Mouse (Mus musculus): Measurements from ENCODE around the gene Rps15. TPM values are rescaled to one million over a fixed set of nuclear protein-coding genes. Genes with fewer than 3 reads are reported as not detected.

Gene Rps15
- total and polyA plus RNA-seq, 3 experiments: 2,279 to 5,342 (median 2,739) TPM

DNA sequence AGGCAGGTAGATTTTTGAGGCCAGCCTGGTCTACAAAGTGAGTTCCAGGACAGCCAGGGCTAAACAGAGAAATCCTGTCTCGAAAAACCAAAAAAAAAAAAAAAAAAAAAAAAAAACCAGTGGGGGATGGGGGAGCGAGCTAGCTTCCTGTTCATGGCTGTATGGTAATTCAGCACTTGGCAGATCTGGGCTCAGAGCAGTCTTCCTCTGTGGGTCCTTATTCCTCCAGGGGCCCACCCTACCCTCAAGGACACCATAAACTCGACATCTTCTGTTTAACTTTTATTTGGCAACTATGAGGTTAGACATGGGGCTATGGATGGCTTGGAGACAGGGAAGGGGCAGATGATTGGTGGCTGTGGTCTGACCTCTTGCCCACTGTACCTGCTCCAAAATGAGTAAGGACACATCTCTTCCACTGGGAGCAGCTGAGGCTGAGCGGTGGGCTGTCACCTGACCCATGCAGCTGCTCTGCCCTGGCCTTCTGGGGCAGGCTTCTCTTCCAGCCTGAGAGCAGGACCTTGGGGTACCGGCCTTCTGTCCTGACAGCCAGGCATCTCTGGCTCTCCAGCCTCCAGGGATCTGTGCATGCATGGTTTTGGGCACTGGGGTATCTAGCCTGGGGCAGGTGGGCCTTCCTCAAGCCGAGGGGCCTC, 28.9 kb downstream of the Rps15 start:
- no peaks in the 10 kb centered on the region for H3K9me3 ChIP-seq (replicated peaks; ENCODE audit: low read length)
- H3K4me1 ChIP-seq (ENCODE audit: control insufficient read depth in 1 of 2, insufficient read depth in 2 of 2): peaks cover 43 to 48% of the 10 kb centered on the region in 2 experiments
- H3K79me2 ChIP-seq (replicated peaks; ENCODE audit: control insufficient read depth, extremely low read depth, insufficient read depth, poor library complexity, severe bottlenecking): peaks cover 13% of the 10 kb centered on the region
- in situ Hi-C loops (cut with MboI; ENCODE audit: low pct_ligation_motif_present, low pct_unique_long_range_greater_than_20kb, low sequenced_read_pairs) (no loop called here), dilution Hi-C loops (cut with MboI; ENCODE audit: extremely low pct_ligation_motif_present, extremely low pct_unique_long_range_greater_than_20kb, low sequenced_read_pairs) (no loop called here)
- H3K27ac ChIP-seq (ENCODE audit: insufficient read depth, low read depth): peak overlapping the region; percentile 81
- peak overlapping the region; percentile 11 for H3K4me2 ChIP-seq (ENCODE audit: insufficient read depth, low read depth, poor library complexity, severe bottlenecking)
- peak; percentile 50 for DNase-seq (ENCODE audit: extremely low read depth)
- peaks cover 20 to 34% of the 10 kb centered on the region in 2 experiments for H3K36me3 ChIP-seq (replicated peaks in 1 of 2; ENCODE audit: control insufficient read depth in 1 of 2, insufficient read depth in 1 of 2, low read length in 1 of 2)
- H3K9ac ChIP-seq (ENCODE audit: insufficient read depth, low read depth): peak overlapping the region; percentile 56
- peak overlapping the region; percentile 76 to 96 (median 95) for H3K4me3 ChIP-seq (replicated peaks in 1 of 3; ENCODE audit: low read depth in 2 of 3, low read length in 2 of 3, poor library complexity in 1 of 3)
- no peak for TF ChIP-seq MAFK (IDR thresholded peaks at IDR 0.05; ENCODE audit: insufficient replicate concordance, low read length)
- peak; percentile 97 for TF ChIP-seq ZNF384 (IDR thresholded peaks at IDR 0.05; ENCODE audit: low read depth, low read length)
- TF ChIP-seq IRF4 (IDR thresholded peaks at IDR 0.05; ENCODE audit: low read depth, low read length): no peak
- 0 out of 2 replicates have a peak, but pooled peaks have one; percentile 6 for TF ChIP-seq ELF1 (IDR thresholded peaks at IDR 0.05; ENCODE audit: low read depth, low read length)
- no peak for TF ChIP-seq NRF1 (IDR thresholded peaks at IDR 0.05; ENCODE audit: low read depth, low read length)
- H3K27me3 ChIP-seq (replicated peaks): peaks cover 17% of the 10 kb centered on the region

DNA sequence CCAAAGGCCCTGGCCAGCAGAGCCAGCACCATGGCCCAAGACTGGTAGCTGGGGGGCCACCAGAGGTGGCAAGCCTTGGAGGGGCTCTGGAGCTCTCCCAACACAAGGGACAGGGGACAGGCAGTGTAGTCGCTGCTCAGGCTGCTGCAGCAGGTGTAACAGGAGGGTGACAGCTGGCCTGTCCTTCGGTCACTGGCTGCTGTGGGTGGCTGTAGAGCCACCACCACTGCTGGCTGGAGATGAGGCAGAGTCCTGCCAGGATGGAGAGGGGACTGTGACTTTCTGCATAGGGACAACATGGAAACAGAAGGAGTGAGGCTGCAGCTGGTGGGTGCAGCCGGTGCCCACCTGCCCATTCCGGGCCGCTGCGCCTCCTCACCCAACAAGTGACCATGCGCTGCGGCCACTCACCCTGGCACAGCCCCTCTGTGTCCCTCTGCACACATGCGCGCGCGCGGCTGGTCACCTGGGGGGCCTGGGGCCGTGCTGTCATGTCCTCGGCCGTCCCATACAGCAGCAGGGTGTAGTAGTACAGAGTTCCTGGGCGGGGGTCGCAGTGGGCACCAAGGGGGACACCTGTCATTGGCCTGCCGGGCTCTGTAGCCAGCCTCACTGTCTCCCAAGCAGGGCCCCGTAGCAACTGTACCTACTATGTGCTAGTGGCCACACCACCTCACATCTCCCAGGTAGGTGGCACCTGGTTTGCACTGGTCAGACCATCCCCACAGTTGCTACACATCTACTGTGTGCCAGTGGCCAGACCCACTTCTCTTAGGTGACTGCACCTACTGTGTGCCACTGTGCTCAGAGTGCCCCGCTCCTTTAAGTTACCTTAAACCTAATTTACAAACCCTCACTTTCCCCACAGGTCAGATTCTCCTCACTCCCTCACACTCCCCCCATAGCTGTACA, 29.7 kb downstream of the Rps15 start:
- H3K9ac ChIP-seq (ENCODE audit: insufficient read depth, low read depth): no peak overlapping the region
- DNase-seq (ENCODE audit: extremely low read depth): no peak
- TF ChIP-seq ZKSCAN1 (IDR thresholded peaks at IDR 0.05; ENCODE audit: borderline replicate concordance, low read depth, low read length) (peak; percentile 93), POLR2A (IDR thresholded peaks at IDR 0.05; ENCODE audit: low read depth, low read length) (no peak)
- in situ Hi-C loops (cut with MboI; ENCODE audit: low pct_ligation_motif_present, low pct_unique_long_range_greater_than_20kb, low sequenced_read_pairs) (no loop called here), dilution Hi-C loops (cut with MboI; ENCODE audit: extremely low pct_ligation_motif_present, extremely low pct_unique_long_range_greater_than_20kb, low sequenced_read_pairs) (no loop called here)
- H3K36me3 ChIP-seq (replicated peaks in 1 of 2; ENCODE audit: control insufficient read depth in 1 of 2, insufficient read depth in 1 of 2, low read length in 1 of 2): peaks cover 20 to 26% of the 10 kb centered on the region in 2 experiments
- H3K4me1 ChIP-seq (ENCODE audit: control insufficient read depth in 1 of 2, insufficient read depth in 2 of 2): peaks cover 42% of the 10 kb centered on the region in 2 experiments
- peak overlapping the region; percentile 53; the same call in 1 of the 2 replicates for H3K4me2 ChIP-seq (ENCODE audit: insufficient read depth, low read depth, poor library complexity, severe bottlenecking)
- peak overlapping the region; percentile 12 to 96 (median 95) for H3K4me3 ChIP-seq (replicated peaks in 1 of 3; ENCODE audit: low read depth in 2 of 3, low read length in 2 of 3, poor library complexity in 1 of 3)
- H3K27me3 ChIP-seq (replicated peaks): peaks cover 20% of the 10 kb centered on the region
- H3K9me3 ChIP-seq (replicated peaks; ENCODE audit: low read length): no peaks in the 10 kb centered on the region
- H3K27ac ChIP-seq (ENCODE audit: insufficient read depth, low read depth): peak overlapping the region; percentile 81
- peaks cover 13% of the 10 kb centered on the region for H3K79me2 ChIP-seq (replicated peaks; ENCODE audit: control insufficient read depth, extremely low read depth, insufficient read depth, poor library complexity, severe bottlenecking)

DNA sequence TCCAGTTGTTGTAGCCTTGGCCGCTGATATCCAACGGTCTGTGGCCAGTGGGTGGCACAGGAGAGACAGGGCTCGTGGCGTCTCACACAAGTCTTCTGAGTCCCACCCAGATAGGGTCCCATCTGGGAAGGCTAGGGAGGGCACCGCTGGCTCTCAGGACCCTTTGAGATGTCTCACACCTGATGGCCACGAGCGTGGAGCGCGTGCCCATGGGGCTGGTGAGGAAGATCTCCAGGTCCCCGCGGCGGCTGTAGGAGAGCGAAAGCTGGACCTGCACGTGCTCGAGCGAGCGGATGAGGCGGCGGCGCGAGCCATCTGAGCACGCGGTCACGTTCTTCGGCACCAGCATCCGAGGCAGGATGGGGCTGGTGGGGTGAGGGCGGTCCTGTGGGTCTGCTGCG, 30.6 kb downstream of the Rps15 start:
- H3K4me1 ChIP-seq (ENCODE audit: control insufficient read depth in 1 of 2, insufficient read depth in 2 of 2): peaks cover 33 to 34% of the 10 kb centered on the region in 2 experiments
- peaks cover 28% of the 10 kb centered on the region for H3K27me3 ChIP-seq (replicated peaks)
- peak overlapping the region; percentile 8; the same call in 1 of the 2 replicates for H3K9ac ChIP-seq (ENCODE audit: insufficient read depth, low read depth)
- peaks cover 13% of the 10 kb centered on the region for H3K79me2 ChIP-seq (replicated peaks; ENCODE audit: control insufficient read depth, extremely low read depth, insufficient read depth, poor library complexity, severe bottlenecking)
- H3K4me3 ChIP-seq (replicated peaks in 1 of 3; ENCODE audit: low read depth in 2 of 3, low read length in 2 of 3, poor library complexity in 1 of 3): peak overlapping the region in 2 of 3 experiments; percentile 53 to 79
- dilution Hi-C loops (cut with MboI; ENCODE audit: extremely low pct_ligation_motif_present, extremely low pct_unique_long_range_greater_than_20kb, low sequenced_read_pairs) (no loop called here), in situ Hi-C loops (cut with MboI; ENCODE audit: low pct_ligation_motif_present, low pct_unique_long_range_greater_than_20kb, low sequenced_read_pairs) (no loop called here)
- TF ChIP-seq BHLHE40 (IDR thresholded peaks at IDR 0.05; ENCODE audit: low read depth, low read length): peak; percentile 84
- TF ChIP-seq SIN3A (IDR thresholded peaks at IDR 0.05; ENCODE audit: low read length): no peak
- TF ChIP-seq MYC (IDR thresholded peaks at IDR 0.05; ENCODE audit: low read depth, low read length): peak; percentile 22; the same call in 1 of the 2 replicates
- H3K4me2 ChIP-seq (ENCODE audit: insufficient read depth, low read depth, poor library complexity, severe bottlenecking): peak overlapping the region; percentile 53
- peaks cover 13 to 17% of the 10 kb centered on the region in 2 experiments for H3K36me3 ChIP-seq (replicated peaks in 1 of 2; ENCODE audit: control insufficient read depth in 1 of 2, insufficient read depth in 1 of 2, low read length in 1 of 2)
- DNase-seq (ENCODE audit: extremely low read depth): no peak
- peak overlapping the region; percentile 0; the same call in 1 of the 2 replicates for H3K27ac ChIP-seq (ENCODE audit: insufficient read depth, low read depth)
- no peaks in the 10 kb centered on the region for H3K9me3 ChIP-seq (replicated peaks; ENCODE audit: low read length)
